Mouse (Mus musculus): ENCODE results near the gene Celf1. TPM values are rescaled to one million over a fixed set of nuclear protein-coding genes. Genes with fewer than 3 reads are reported as not detected.
"Not testable (repeated sequence)": the region's sequence is repeated elsewhere in the genome, so short reads cannot be mapped to it uniquely, and the experiment has no call there.

Celf1 gene
- polyA plus RNA-seq, 1 experiment from 2014 or later = 128 TPM

- WGBS = 54% methylated on average over 9 of the region's 9 CpGs
- H3K27ac ChIP-seq = peak within 1 kb of the TSS; percentile 78
- H3K9me3 ChIP-seq = no peaks in the 10 kb centered on the region
- H3K4me1 ChIP-seq = peaks cover 18% of the 10 kb centered on the region
- no peak for DNase-seq (ENCODE audit: low spot score)
- no peak within 1 kb of the TSS for H3K4me3 ChIP-seq
- no peaks in the 10 kb centered on the region for H3K27me3 ChIP-seq (ENCODE audit: insufficient read depth, poor library complexity, severe bottlenecking)
- H3K36me3 ChIP-seq = no peaks in the 10 kb centered on the region
Observed at GRCm38 (mm10) chr2:91035385-91035784, 95.2 kb downstream of the Celf1 start, which contains the start of gene Rapsn. Rapsn (plus strand) TSS chr2:91035620.

- Histone ChIP-seq H3K27me3 (ENCODE audit: insufficient read depth, poor library complexity, severe bottlenecking) (no peaks in the 10 kb centered on the region), H3K4me3 (no peak overlapping the region), H3K27ac (no peak overlapping the region), H3K4me1 (peaks cover 15% of the 10 kb centered on the region), H3K9me3 (no peaks in the 10 kb centered on the region), H3K36me3 (no peaks in the 10 kb centered on the region)
- DNase-seq (ENCODE audit: low spot score) = no peak
- 67% methylated on average over 8 of the region's 8 CpGs for WGBS
Observed at GRCm38 (mm10) chr2:91041786-91042185, 101.6 kb downstream of the Celf1 start.

GRCm38 (mm10) chr2:91042651-91043398, 102.6 kb downstream of the Celf1 start:
- WGBS = 66% methylated on average over 21 of the region's 21 CpGs
- no peak overlapping the region for H3K4me3 ChIP-seq
- H3K27me3 ChIP-seq (ENCODE audit: insufficient read depth, poor library complexity, severe bottlenecking) = no peaks in the 10 kb centered on the region
- H3K9me3 ChIP-seq = no peaks in the 10 kb centered on the region
- H3K4me1 ChIP-seq = peaks cover 15% of the 10 kb centered on the region
- DNase-seq (ENCODE audit: low spot score) = no peak
- H3K36me3 ChIP-seq = no peaks in the 10 kb centered on the region
- no peak overlapping the region for H3K27ac ChIP-seq

GRCm38 (mm10) chr2:91044727-91045126, 104.5 kb downstream of the Celf1 start:
- Histone ChIP-seq H3K4me1 (peaks cover 15% of the 10 kb centered on the region), H3K36me3 (no peaks in the 10 kb centered on the region), H3K27ac (peak overlapping the region; percentile 66), H3K27me3 (ENCODE audit: insufficient read depth, poor library complexity, severe bottlenecking) (no peaks in the 10 kb centered on the region), H3K9me3 (no peaks in the 10 kb centered on the region), H3K4me3 (no peak overlapping the region)
- DNase-seq (ENCODE audit: low spot score) = no peak
- 66% methylated on average over 13 of the region's 13 CpGs for WGBS

- H3K9me3 ChIP-seq; H3K36me3 ChIP-seq; H3K4me3 ChIP-seq; H3K27me3 ChIP-seq (ENCODE audit: insufficient read depth, poor library complexity, severe bottlenecking); DNase-seq (ENCODE audit: low spot score): not testable (repeated sequence)
- 86% methylated on average over 1 of the region's 1 CpGs for WGBS
- Histone ChIP-seq H3K4me1 (peaks cover 15% of the 10 kb centered on the region), H3K27ac (peak overlapping the region; percentile 66)
Observed at GRCm38 (mm10) chr2:91045805-91046204, 105.6 kb downstream of the Celf1 start.

- Histone ChIP-seq H3K4me1 (peaks cover 15% of the 10 kb centered on the region), H3K4me3 (no peak overlapping the region), H3K27me3 (ENCODE audit: insufficient read depth, poor library complexity, severe bottlenecking) (no peaks in the 10 kb centered on the region), H3K27ac (no peak overlapping the region), H3K9me3 (no peaks in the 10 kb centered on the region), H3K36me3 (peaks cover 5% of the 10 kb centered on the region; the same call in 1 of the 2 replicates)
- 78% methylated on average over 9 of the region's 9 CpGs for WGBS
- no peak for DNase-seq (ENCODE audit: low spot score)
Observed at GRCm38 (mm10) chr2:91047359-91047758, 107.2 kb downstream of the Celf1 start.

- Histone ChIP-seq H3K27me3 (ENCODE audit: insufficient read depth, poor library complexity, severe bottlenecking) (no peaks in the 10 kb centered on the region), H3K4me1 (peaks cover 18% of the 10 kb centered on the region), H3K36me3 (peaks cover 26% of the 10 kb centered on the region), H3K9me3 (no peaks in the 10 kb centered on the region), H3K4me3 (no peak overlapping the region), H3K27ac (no peak overlapping the region)
- no peak for DNase-seq (ENCODE audit: low spot score)
- 70% methylated on average over 3 of the region's 3 CpGs for WGBS
Observed at GRCm38 (mm10) chr2:91051917-91052316, 111.7 kb downstream of the Celf1 start.

GRCm38 (mm10) chr2:91052752-91053151, 112.6 kb downstream of the Celf1 start:
- no peak overlapping the region for H3K4me3 ChIP-seq
- 59% methylated on average over 2 of the region's 2 CpGs for WGBS

GRCm38 (mm10) chr2:91053181-91053933, 113.2 kb downstream of the Celf1 start:
- no peak for DNase-seq (ENCODE audit: low spot score)
- 0% methylated on average over 6 of the region's 6 CpGs for WGBS
- H3K27ac ChIP-seq = peak overlapping the region; percentile 95
- H3K27me3 ChIP-seq (ENCODE audit: insufficient read depth, poor library complexity, severe bottlenecking) = no peaks in the 10 kb centered on the region
- peaks cover 18% of the 10 kb centered on the region for H3K4me1 ChIP-seq
- peak overlapping the region; percentile 92 for H3K4me3 ChIP-seq
- H3K36me3 ChIP-seq = peaks cover 40% of the 10 kb centered on the region
- H3K9me3 ChIP-seq = no peaks in the 10 kb centered on the region

More at GRCm38 (mm10) chr2:91052752-91053151, 112.6 kb downstream of the Celf1 start:
- DNase-seq (ENCODE audit: low spot score) = no peak
- Histone ChIP-seq H3K36me3 (peaks cover 34% of the 10 kb centered on the region), H3K4me1 (peaks cover 18% of the 10 kb centered on the region), H3K9me3 (no peaks in the 10 kb centered on the region), H3K27ac (no peak overlapping the region), H3K27me3 (ENCODE audit: insufficient read depth, poor library complexity, severe bottlenecking) (no peaks in the 10 kb centered on the region)

GRCm38 (mm10) chr2:91053934-91054382, 113.8 kb downstream of the Celf1 start, which contains the start of gene Psmc3:
Psmc3 (plus strand) TSS chr2:91054009.
- peak; percentile 98 for DNase-seq (ENCODE audit: low spot score)
- peak within 1 kb of the TSS; percentile 92 for H3K4me3 ChIP-seq
- peaks cover 46% of the 10 kb centered on the region for H3K36me3 ChIP-seq
- no peaks in the 10 kb centered on the region for H3K27me3 ChIP-seq (ENCODE audit: insufficient read depth, poor library complexity, severe bottlenecking)
- H3K9me3 ChIP-seq = no peaks in the 10 kb centered on the region
- under 1% methylated on average over 40 of the region's 40 CpGs for WGBS
- peak within 1 kb of the TSS; percentile 95 for H3K27ac ChIP-seq
- H3K4me1 ChIP-seq = peaks cover 18% of the 10 kb centered on the region

GRCm38 (mm10) chr2:91058435-91058834, 118.3 kb downstream of the Celf1 start:
- Histone ChIP-seq H3K27me3 (ENCODE audit: insufficient read depth, poor library complexity, severe bottlenecking) (no peaks in the 10 kb centered on the region), H3K4me3 (no peak overlapping the region), H3K4me1 (peaks cover 33% of the 10 kb centered on the region), H3K36me3 (peaks cover 79% of the 10 kb centered on the region), H3K9me3 (no peaks in the 10 kb centered on the region), H3K27ac (no peak overlapping the region)
- WGBS = 90% methylated on average over 5 of the region's 5 CpGs
- DNase-seq (ENCODE audit: low spot score) = no peak

GRCm38 (mm10) chr2:91059376-91059775, 119.2 kb downstream of the Celf1 start:
- Histone ChIP-seq H3K36me3 (peaks cover 88% of the 10 kb centered on the region), H3K4me1 (peaks cover 33% of the 10 kb centered on the region), H3K27ac (no peak overlapping the region), H3K4me3 (no peak overlapping the region), H3K9me3 (no peaks in the 10 kb centered on the region), H3K27me3 (ENCODE audit: insufficient read depth, poor library complexity, severe bottlenecking) (no peaks in the 10 kb centered on the region)
- 94% methylated on average over 2 of the region's 2 CpGs for WGBS
- DNase-seq (ENCODE audit: low spot score) = no peak

All from heart, embryonic 10.5 days (tissue).